Mouse (Mus musculus) layer of hippocampus, postnatal 25 days (tissue): ENCODE measurements at regions not wholly inside any gene's neighbourhood (a gene's known extent, or its start where the extent isn't known, plus 50 kb on each side); places are given as distances from the start of the nearest gene placed in this dataset.
A peak's percentile ranks its signal among the peaks of the same experiment; 100 is the strongest.

Experiments
- DNase-seq, 2 experiments: peaks; one replicate each; pipeline ENCODE4 v3.0.0; 2022; ENCODE audit warnings: mixed read lengths in 2 of 2, low spot score in 1 of 2; ENCODE audit errors: extremely low spot score in 1 of 2

GRCm38 (mm10) chr9:86961663-86962062 is 53.7 kb upstream of the Ripply2 start:
- DNase-seq: peak in 1 of 2 experiments; percentile 17

- no peak for DNase-seq
Measured at GRCm38 (mm10) chr9:86957076-86957475, 58.3 kb upstream of the Ripply2 start.

GRCm38 (mm10) chr9:86955720-86956119 is 59.6 kb upstream of the Ripply2 start:
- no peak for DNase-seq

- DNase-seq: no peak
Measured at GRCm38 (mm10) chr9:86951958-86952509, 63.3 kb upstream of the Ripply2 start.

- no peak for DNase-seq
Measured at GRCm38 (mm10) chr9:86949885-86950284, 65.5 kb upstream of the Ripply2 start.

GRCm38 (mm10) chr9:86931196-86931595 is 50.7 kb upstream of the Snap91 start:
- DNase-seq: no peak
